17 mouse cellular contexts compared by ENCODE assay signal in genomic region chr3:135854298-135854984, GRCm38 (mm10). TPM values are rescaled to one million over a fixed set of nuclear protein-coding genes. Genes with fewer than 3 reads are reported as not detected.
DNase-seq lines count a peak whose midpoint lies in the region; ATAC-seq lines count a peak whose summit lies in the region.
"Had no signal": no experiment of that assay in that cellular context is flagged by ENCODE, and none has a peak within 500 bp of the region (broad histone marks: within the 10 kb centered on the region; RNA-seq: fewer than 3 reads in every experiment).

No protein-coding gene starts in this region.

- H3K36me3 ChIP-seq in forebrain, embryonic 14.5 days (ENCODE audit: control insufficient read depth, insufficient read depth, low read length) = no peaks in the 10 kb centered on the region
- no peaks in the 10 kb centered on the region for H3K36me3 ChIP-seq in forebrain, embryonic 16.5 days (ENCODE audit: control insufficient read depth, insufficient read depth)
- peaks cover 4% of the 10 kb centered on the region; the same call in 1 of the 2 replicates for H3K36me3 ChIP-seq in liver, embryonic 11.5 days (ENCODE audit: control insufficient read depth, insufficient read depth, low read length)
- no peaks in the 10 kb centered on the region for H3K36me3 ChIP-seq in stomach, embryonic 15.5 days
- no peaks in the 10 kb centered on the region for H3K36me3 ChIP-seq in midbrain, embryonic 13.5 days
- H3K36me3 ChIP-seq: limb, embryonic 15.5 days had no signal

- H3K4me1 ChIP-seq in forebrain, embryonic 14.5 days (ENCODE audit: control insufficient read depth, insufficient read depth, low read length) = no peaks in the 10 kb centered on the region
- no peaks in the 10 kb centered on the region for H3K4me1 ChIP-seq in forebrain, embryonic 16.5 days (replicated peaks; ENCODE audit: control insufficient read depth, insufficient read depth, low read length)
- peaks cover 14% of the 10 kb centered on the region for H3K4me1 ChIP-seq in liver, embryonic 11.5 days (replicated peaks; ENCODE audit: control insufficient read depth, insufficient read depth, low read length)
- H3K4me1 ChIP-seq in stomach, embryonic 15.5 days = no peaks in the 10 kb centered on the region
- peaks cover 17% of the 10 kb centered on the region for H3K4me1 ChIP-seq in midbrain, embryonic 13.5 days (replicated peaks)
- H3K4me1 ChIP-seq: forebrain, embryonic 13.5 days had no signal

- DNase-seq in forebrain, embryonic 14.5 days (ENCODE audit: low spot score) = no peak
- peak; percentile 6 for DNase-seq in retina, embryonic 14.5 days (ENCODE audit: low spot score)
- no peak for DNase-seq in retina, postnatal 1 day
- no peak for DNase-seq in liver, embryonic 11.5 days (ENCODE audit: low spot score)
- DNase-seq in layer of hippocampus, adult 18-20 months (ENCODE audit: low spot score in 2 of 2) = no peak
- DNase-seq: adrenal gland, adult 2 months; embryo, embryonic 11 days; gastrocnemius, postnatal 36 days; kidney, postnatal 10 days; layer of hippocampus, postnatal 36 days; thymus, postnatal 36 days had no signal

- H3K4me2 ChIP-seq in forebrain, embryonic 14.5 days (ENCODE audit: low read length) = no peak overlapping the region
- no peak overlapping the region for H3K4me2 ChIP-seq in forebrain, embryonic 16.5 days (ENCODE audit: low read length)
- H3K4me2 ChIP-seq in liver, embryonic 11.5 days = peak overlapping the region; percentile 31; the same call in 1 of the 2 replicates
- no peak overlapping the region for H3K4me2 ChIP-seq in stomach, embryonic 15.5 days
- H3K4me2 ChIP-seq in midbrain, embryonic 13.5 days (replicated peaks) = no peak overlapping the region
- H3K4me2 ChIP-seq: forebrain, embryonic 13.5 days; limb, embryonic 15.5 days had no signal

- no peaks in the 10 kb centered on the region for H3K9me3 ChIP-seq in forebrain, embryonic 14.5 days (replicated peaks; ENCODE audit: control insufficient read depth, low read length)
- no peaks in the 10 kb centered on the region for H3K9me3 ChIP-seq in forebrain, embryonic 16.5 days (ENCODE audit: control insufficient read depth, low read length)
- H3K9me3 ChIP-seq in liver, embryonic 11.5 days (ENCODE audit: control insufficient read depth, low read length) = no peaks in the 10 kb centered on the region
- no peaks in the 10 kb centered on the region for H3K9me3 ChIP-seq in stomach, embryonic 15.5 days
- no peaks in the 10 kb centered on the region for H3K9me3 ChIP-seq in midbrain, embryonic 13.5 days
- H3K9me3 ChIP-seq: limb, embryonic 15.5 days; midbrain, embryonic 10.5 days had no signal

- H3K4me3 ChIP-seq in forebrain, embryonic 14.5 days (ENCODE audit: low read depth, low read length) = no peak overlapping the region
- no peak overlapping the region for H3K4me3 ChIP-seq in forebrain, embryonic 16.5 days (replicated peaks; ENCODE audit: low read length)
- no peak overlapping the region for H3K4me3 ChIP-seq in liver, embryonic 11.5 days (ENCODE audit: low read depth, low read length)
- H3K4me3 ChIP-seq in stomach, embryonic 15.5 days (replicated peaks) = no peak overlapping the region
- no peak overlapping the region for H3K4me3 ChIP-seq in midbrain, embryonic 13.5 days (replicated peaks)
- H3K4me3 ChIP-seq: forebrain, embryonic 13.5 days; limb, embryonic 15.5 days; midbrain, embryonic 10.5 days had no signal

- no peak overlapping the region for H3K9ac ChIP-seq in forebrain, embryonic 14.5 days (ENCODE audit: low read length)
- no peak overlapping the region for H3K9ac ChIP-seq in forebrain, embryonic 16.5 days (replicated peaks; ENCODE audit: low read depth, low read length)
- no peak overlapping the region for H3K9ac ChIP-seq in liver, embryonic 11.5 days (ENCODE audit: low read depth, low read length)
- H3K9ac ChIP-seq in stomach, embryonic 15.5 days = no peak overlapping the region
- H3K9ac ChIP-seq in midbrain, embryonic 13.5 days (replicated peaks) = no peak overlapping the region
- H3K9ac ChIP-seq: forebrain, embryonic 13.5 days; limb, embryonic 15.5 days had no signal

- 85% methylated on average over 14 of the region's 14 CpGs for WGBS in forebrain, embryonic 14.5 days
- 81% methylated on average over 14 of the region's 14 CpGs for WGBS in forebrain, embryonic 16.5 days
- 73% methylated on average over 14 of the region's 14 CpGs for WGBS in liver, embryonic 11.5 days
- 73% methylated on average over 14 of the region's 14 CpGs for WGBS in stomach, embryonic 15.5 days
- WGBS in midbrain, embryonic 13.5 days = 83% methylated on average over 14 of the region's 14 CpGs

- peak; percentile 26; the same call in 1 of the 2 replicates for ATAC-seq in forebrain, embryonic 14.5 days
- ATAC-seq in forebrain, embryonic 16.5 days = no peak
- ATAC-seq in liver, embryonic 11.5 days (replicated peaks; ENCODE audit: low FRiP score) = peak; percentile 90
- peak; percentile 81; the same call in 1 of the 2 replicates for ATAC-seq in stomach, embryonic 15.5 days (ENCODE audit: insufficient read depth, low FRiP score, low read depth)
- ATAC-seq in midbrain, embryonic 13.5 days = no peak

- H3K27ac ChIP-seq in forebrain, embryonic 14.5 days (ENCODE audit: low read depth, low read length) = no peak overlapping the region
- no peak overlapping the region for H3K27ac ChIP-seq in forebrain, embryonic 16.5 days (ENCODE audit: low read length)
- no peak overlapping the region for H3K27ac ChIP-seq in liver, embryonic 11.5 days (ENCODE audit: low read depth, low read length)
- no peak overlapping the region for H3K27ac ChIP-seq in stomach, embryonic 15.5 days
- no peak overlapping the region for H3K27ac ChIP-seq in midbrain, embryonic 13.5 days
- H3K27ac ChIP-seq: forebrain, embryonic 13.5 days; limb, embryonic 15.5 days had no signal

- no peaks in the 10 kb centered on the region for H3K27me3 ChIP-seq in forebrain, embryonic 14.5 days (replicated peaks; ENCODE audit: control insufficient read depth, insufficient read depth, low read length)
- H3K27me3 ChIP-seq in forebrain, embryonic 16.5 days (replicated peaks; ENCODE audit: control insufficient read depth, insufficient read depth, low read length) = no peaks in the 10 kb centered on the region
- H3K27me3 ChIP-seq in liver, embryonic 11.5 days (replicated peaks; ENCODE audit: control insufficient read depth, insufficient read depth, low read length) = no peaks in the 10 kb centered on the region
- H3K27me3 ChIP-seq in stomach, embryonic 15.5 days (replicated peaks) = no peaks in the 10 kb centered on the region
- H3K27me3 ChIP-seq in midbrain, embryonic 13.5 days = no peaks in the 10 kb centered on the region
- H3K27me3 ChIP-seq: forebrain, embryonic 13.5 days; limb, embryonic 15.5 days had no signal

RNA-seq across cellular contexts. Expression of gene Slc39a8, which starts 29.4 kb away (rescaled TPM):
- polyA plus RNA-seq in forebrain, embryonic 14.5 days (2014; fragmentation: Nextera tagmentation; extraction: Ambion mirVana) = 7.2 and 9.1 TPM in 2 replicates
- 8.7 and 11.8 TPM in 2 replicates for polyA plus RNA-seq in forebrain, embryonic 16.5 days (2015; fragmentation: Nextera tagmentation; extraction: Ambion mirVana)
- 106 and 114 TPM in 2 replicates for polyA plus RNA-seq in liver, embryonic 11.5 days (2014; fragmentation: Nextera tagmentation; extraction: Ambion mirVana)
- 13.3 and 15.4 TPM in 2 replicates for polyA plus RNA-seq in stomach, embryonic 15.5 days (2015; fragmentation: Nextera tagmentation; extraction: Ambion mirVana)
- polyA plus RNA-seq in midbrain, embryonic 13.5 days (2015; fragmentation: Nextera tagmentation; extraction: Ambion mirVana) = 7.6 and 8.3 TPM in 2 replicates
- total RNA-seq in layer of hippocampus, adult 18-20 months (2021) = 1 to 10 TPM; 2.6 TPM

Comparison
In these comparisons a context has a peak if more than half of its experiments do, and no peak if none do; other contexts are left out.
1. ATAC-seq: peak in forebrain, embryonic 14.5 days (single experiment), liver, embryonic 11.5 days (single experiment) and stomach, embryonic 15.5 days (single experiment); none in forebrain, embryonic 16.5 days (single experiment) and midbrain, embryonic 13.5 days (single experiment).